ENCODE assay signal across 7 mouse cellular contexts in genomic region chr9:31029751-31030511, GRCm38 (mm10). TPM values are rescaled to one million over a fixed set of nuclear protein-coding genes. Genes with fewer than 3 reads are reported as not detected.
DNase-seq lines count a peak whose midpoint lies in the region; ATAC-seq lines count a peak whose summit lies in the region.

No protein-coding gene starts in this region.

- ATAC-seq in granulocyte monocyte progenitor cell, adult 5-6 weeks (replicated peaks; ENCODE audit: poor library complexity, severe bottlenecking), result peak; percentile 88
- peak; percentile 98 for ATAC-seq in midbrain, embryonic 13.5 days

- peaks cover 6% of the 10 kb centered on the region; the same call in 1 of the 2 replicates for H3K27me3 ChIP-seq in limb, embryonic 10.5 days (ENCODE audit: low read depth, poor library complexity, severe bottlenecking)
- H3K27me3 ChIP-seq in midbrain, embryonic 13.5 days, result no peaks in the 10 kb centered on the region

- peak overlapping the region; percentile 86 for H3K4me2 ChIP-seq in midbrain, embryonic 13.5 days (replicated peaks)

- peak overlapping the region; percentile 98 for H3K4me3 ChIP-seq in limb, embryonic 10.5 days
- H3K4me3 ChIP-seq in midbrain, embryonic 13.5 days (replicated peaks), result peak overlapping the region; percentile 94

- peak; percentile 95 for DNase-seq in adrenal gland, adult 8-10 months
- peak; percentile 95 for DNase-seq in embryo, embryonic 9.5 days (ENCODE audit: extremely low spot score)
- peak; percentile 96 for DNase-seq in kidney, adult 11 months
- peak; percentile 97 for DNase-seq in limb, embryonic 10.5 days (ENCODE audit: low spot score)
- DNase-seq in spleen, adult 12 weeks (ENCODE audit: low spot score), result peak; percentile 93

- peak overlapping the region; percentile 99 for H3K27ac ChIP-seq in limb, embryonic 10.5 days
- peak overlapping the region; percentile 98 for H3K27ac ChIP-seq in midbrain, embryonic 13.5 days

- H3K36me3 ChIP-seq in limb, embryonic 10.5 days, result peaks cover 6% of the 10 kb centered on the region
- H3K36me3 ChIP-seq in midbrain, embryonic 13.5 days, result peaks cover 3% of the 10 kb centered on the region; the same call in 1 of the 2 replicates

- H3K9me3 ChIP-seq in limb, embryonic 10.5 days (replicated peaks), result no peaks in the 10 kb centered on the region
- H3K9me3 ChIP-seq in midbrain, embryonic 13.5 days, result no peaks in the 10 kb centered on the region

- H3K4me1 ChIP-seq in limb, embryonic 10.5 days, result peaks cover 28% of the 10 kb centered on the region
- peaks cover 19% of the 10 kb centered on the region for H3K4me1 ChIP-seq in midbrain, embryonic 13.5 days (replicated peaks)

- H3K9ac ChIP-seq in midbrain, embryonic 13.5 days (replicated peaks), result peak overlapping the region; percentile 89

- under 1% methylated on average over 57 of the region's 57 CpGs for WGBS in limb, embryonic 10.5 days
- WGBS in midbrain, embryonic 13.5 days, result under 1% methylated on average over 41 of the region's 57 CpGs

RNA-seq across cellular contexts. Expression of gene Zbtb44, which starts 0.5 kb away (rescaled TPM):
- total RNA-seq in adrenal gland, adult 8-10 months (2022), result 10 to 100 TPM; 44.8 to 62.2 (median 51.1) TPM
- 35.6 and 40.1 TPM in 2 replicates for total RNA-seq in granulocyte monocyte progenitor cell, adult 5-6 weeks (2014; fragmentation: Nextera tagmentation)
- 29.5 and 32.4 TPM in 2 replicates for total RNA-seq in granulocyte monocyte progenitor cell, adult 5-6 weeks (2017)
- polyA plus RNA-seq in limb, embryonic 10.5 days (2016; fragmentation: Nextera tagmentation; extraction: Ambion mirVana), result 4.8 and 5.6 TPM in 2 replicates
- 4.4 and 5.5 TPM in 2 replicates for polyA plus RNA-seq in midbrain, embryonic 13.5 days (2015; fragmentation: Nextera tagmentation; extraction: Ambion mirVana)

Comparison
In these comparisons a context has a peak if more than half of its experiments do, and no peak if none do; other contexts are left out.
1. Peak in every context shown above with its lines: DNase-seq, ATAC-seq, H3K4me3 ChIP-seq and H3K27ac ChIP-seq.